Comparison of ENCODE assay signal across 12 mouse cellular contexts in the genomic region with DNA sequence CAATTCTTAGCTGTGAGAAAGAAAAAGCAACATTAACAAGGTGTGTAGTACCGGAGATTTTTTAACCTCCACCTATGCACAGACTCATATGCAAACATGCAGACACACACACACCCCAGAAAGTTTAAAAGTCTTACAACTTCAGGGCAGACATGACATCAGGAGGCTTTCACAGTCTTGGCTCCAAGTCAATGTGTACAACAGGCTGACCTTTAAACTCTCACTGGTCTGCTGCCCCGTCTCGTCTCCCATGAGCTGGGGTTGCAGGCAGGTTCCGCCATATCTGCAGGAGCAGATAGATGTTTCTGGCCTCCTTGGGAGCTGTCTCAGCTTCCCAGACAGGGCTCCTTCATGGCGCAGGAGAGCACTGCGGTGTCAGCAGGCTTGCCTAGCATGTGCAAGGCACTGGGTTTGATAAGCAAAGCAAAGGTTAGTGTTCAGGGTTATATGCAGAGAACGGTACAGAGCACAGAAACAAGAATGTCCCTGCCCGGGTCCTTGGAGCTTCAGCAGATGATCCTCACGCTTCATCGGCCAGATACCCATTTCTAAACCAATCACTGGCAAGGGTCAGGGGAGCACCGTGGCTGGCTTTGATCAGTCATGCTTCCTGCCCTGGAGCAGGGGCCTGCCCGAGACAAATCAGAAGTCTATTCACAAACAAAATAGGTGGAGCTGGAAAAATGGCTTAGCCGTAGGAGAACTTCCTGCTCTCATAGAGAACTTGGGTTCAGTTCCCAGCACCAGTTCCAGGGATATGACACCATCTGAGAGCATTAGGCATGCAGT. TPM values are rescaled to one million over a fixed set of nuclear protein-coding genes. Genes with fewer than 3 reads are reported as not detected.
A peak's percentile ranks its signal among the peaks of the same experiment; 100 is the strongest.
DNase-seq lines count a peak whose midpoint lies in the region; ATAC-seq and TF ChIP-seq lines count a peak whose summit lies in the region.
"Had no signal": no experiment of that assay in that cellular context is flagged by ENCODE, and none has a peak within 500 bp of the region (broad histone marks: within the 10 kb centered on the region; RNA-seq: fewer than 3 reads in every experiment).

No protein-coding gene starts in this region.

- DNase-seq in kidney, adult 2 months = peak; percentile 57
- DNase-seq in kidney, adult 18-20 months = no peak
- peak; percentile 53 for DNase-seq in midbrain, embryonic 10.5 days (ENCODE audit: low spot score)
- DNase-seq in embryonic facial prominence, embryonic 14.5 days (ENCODE audit: low spot score) = no peak
- no peak for DNase-seq in layer of hippocampus, adult 9-10 months (ENCODE audit: low spot score)
- no peak for DNase-seq in spleen, postnatal 10 days (ENCODE audit: low spot score in 2 of 2)
- DNase-seq: cerebellum, adult 2 months had no signal

- TF ChIP-seq POLR2A in kidney, adult 2 months (IDR thresholded peaks at IDR 0.05; ENCODE audit: low read depth, low read length) = no peak

- H3K27me3 ChIP-seq in kidney, adult 2 months (replicated peaks; ENCODE audit: control insufficient read depth, insufficient read depth, low read length) = no peaks in the 10 kb centered on the region
- peaks cover 14% of the 10 kb centered on the region for H3K27me3 ChIP-seq in midbrain, embryonic 10.5 days (ENCODE audit: low read depth, poor library complexity, severe bottlenecking)
- 0 out of 2 replicates have a peak, but pooled peaks cover 5% of the 10 kb centered on the region for H3K27me3 ChIP-seq in midbrain, embryonic 13.5 days
- no peaks in the 10 kb centered on the region for H3K27me3 ChIP-seq in embryonic facial prominence, embryonic 14.5 days (replicated peaks; ENCODE audit: control insufficient read depth, insufficient read depth, low read length)
- H3K27me3 ChIP-seq: limb, embryonic 13.5 days had no signal

- H3K4me1 ChIP-seq in kidney, adult 2 months (ENCODE audit: control insufficient read depth, insufficient read depth, low read length) = no peaks in the 10 kb centered on the region
- H3K4me1 ChIP-seq in midbrain, embryonic 10.5 days = peaks cover 33% of the 10 kb centered on the region
- no peaks in the 10 kb centered on the region; the same call in 1 of the 2 replicates for H3K4me1 ChIP-seq in midbrain, embryonic 13.5 days (replicated peaks)
- H3K4me1 ChIP-seq in embryonic facial prominence, embryonic 14.5 days (ENCODE audit: control insufficient read depth, insufficient read depth, low read length) = peaks cover 19% of the 10 kb centered on the region

- no peaks in the 10 kb centered on the region for H3K9me3 ChIP-seq in midbrain, embryonic 10.5 days (replicated peaks)
- H3K9me3 ChIP-seq in midbrain, embryonic 13.5 days = no peaks in the 10 kb centered on the region
- no peaks in the 10 kb centered on the region for H3K9me3 ChIP-seq in embryonic facial prominence, embryonic 14.5 days (ENCODE audit: control insufficient read depth, low read length)
- H3K9me3 ChIP-seq: limb, embryonic 13.5 days; neural tube, embryonic 12.5 days had no signal

- H3K27ac ChIP-seq in kidney, adult 2 months (ENCODE audit: insufficient read depth, low read depth, low read length) = no peak overlapping the region
- peak overlapping the region; percentile 66 for H3K27ac ChIP-seq in midbrain, embryonic 10.5 days (replicated peaks)
- H3K27ac ChIP-seq in midbrain, embryonic 13.5 days = no peak overlapping the region
- 0 out of 2 replicates have a peak overlapping the region, but pooled peaks have one; percentile 55 for H3K27ac ChIP-seq in embryonic facial prominence, embryonic 14.5 days (replicated peaks; ENCODE audit: low read depth, low read length)
- H3K27ac ChIP-seq: hindbrain, embryonic 14.5 days; limb, embryonic 13.5 days; neural tube, embryonic 12.5 days had no signal

- no peak overlapping the region for H3K4me2 ChIP-seq in midbrain, embryonic 13.5 days (replicated peaks)
- H3K4me2 ChIP-seq in embryonic facial prominence, embryonic 14.5 days (ENCODE audit: low read depth, low read length) = no peak overlapping the region
- H3K4me2 ChIP-seq: hindbrain, embryonic 14.5 days; limb, embryonic 13.5 days; neural tube, embryonic 12.5 days had no signal

- TF ChIP-seq CTCF in kidney, adult 2 months (conservative IDR thresholded peaks at IDR 0.05; ENCODE audit: insufficient read depth, insufficient read length, low read depth, low read length) = no peak

- 42% methylated on average over 13 of the region's 13 CpGs for WGBS in kidney, adult 2 months
- 32% methylated on average over 13 of the region's 13 CpGs for WGBS in midbrain, embryonic 10.5 days
- 25% methylated on average over 13 of the region's 13 CpGs for WGBS in midbrain, embryonic 13.5 days
- WGBS in embryonic facial prominence, embryonic 14.5 days = 40% methylated on average over 13 of the region's 13 CpGs

- H3K4me3 ChIP-seq in kidney, adult 2 months (ENCODE audit: insufficient read depth, low read depth, low read length) = no peak overlapping the region
- no peak overlapping the region; the same call in 1 of the 2 replicates for H3K4me3 ChIP-seq in midbrain, embryonic 10.5 days
- no peak overlapping the region for H3K4me3 ChIP-seq in midbrain, embryonic 13.5 days (replicated peaks)
- H3K4me3 ChIP-seq in embryonic facial prominence, embryonic 14.5 days (ENCODE audit: low read depth, low read length) = no peak overlapping the region
- H3K4me3 ChIP-seq: limb, embryonic 13.5 days; neural tube, embryonic 12.5 days had no signal

- no peak for ATAC-seq in midbrain, embryonic 13.5 days
- ATAC-seq in embryonic facial prominence, embryonic 14.5 days (ENCODE audit: low read depth) = no peak
- ATAC-seq: midbrain, embryonic 16.5 days had no signal

- no peaks in the 10 kb centered on the region for H3K36me3 ChIP-seq in kidney, adult 2 months (ENCODE audit: control insufficient read depth, insufficient read depth, low read length)
- H3K36me3 ChIP-seq in midbrain, embryonic 10.5 days = no peaks in the 10 kb centered on the region
- H3K36me3 ChIP-seq in midbrain, embryonic 13.5 days = no peaks in the 10 kb centered on the region
- H3K36me3 ChIP-seq in embryonic facial prominence, embryonic 14.5 days (ENCODE audit: control insufficient read depth, insufficient read depth, low read length) = no peaks in the 10 kb centered on the region
- H3K36me3 ChIP-seq: limb, embryonic 13.5 days; neural tube, embryonic 12.5 days had no signal

- no peak overlapping the region for H3K9ac ChIP-seq in midbrain, embryonic 13.5 days (replicated peaks)
- no peak overlapping the region for H3K9ac ChIP-seq in embryonic facial prominence, embryonic 14.5 days (ENCODE audit: low read depth, low read length)
- H3K9ac ChIP-seq: hindbrain, embryonic 14.5 days; limb, embryonic 13.5 days; neural tube, embryonic 12.5 days had no signal

RNA-seq across cellular contexts. Expression of a gene that starts 29.2 kb away (rescaled TPM):
- polyA plus RNA-seq in kidney, adult 2 months (2012; rRNA removed) = 4.9 and 6.6 TPM in 2 replicates
- 10.6 and 12.9 TPM in 2 replicates for polyA plus RNA-seq in midbrain, embryonic 10.5 days (2016; fragmentation: Nextera tagmentation; extraction: Ambion mirVana)
- polyA plus RNA-seq in midbrain, embryonic 13.5 days (2015; fragmentation: Nextera tagmentation; extraction: Ambion mirVana) = 2.8 and 4.4 TPM in 2 replicates
- polyA plus RNA-seq in embryonic facial prominence, embryonic 14.5 days (2014; fragmentation: Nextera tagmentation; extraction: Ambion mirVana) = 54.5 and 64.6 TPM in 2 replicates

Comparison
In these comparisons a context has a peak if more than half of its experiments do, and no peak if none do; other contexts are left out.
1. DNase-seq: peak in kidney, adult 2 months (single experiment) and midbrain, embryonic 10.5 days (single experiment); none in kidney, adult 18-20 months (single experiment), embryonic facial prominence, embryonic 14.5 days (single experiment), layer of hippocampus, adult 9-10 months (single experiment) and spleen, postnatal 10 days (0 of 2).
2. H3K27ac ChIP-seq: peak in midbrain, embryonic 10.5 days (single experiment) and embryonic facial prominence, embryonic 14.5 days (single experiment); none in kidney, adult 2 months (single experiment) and midbrain, embryonic 13.5 days (single experiment).